Mouse (Mus musculus) layer of hippocampus, postnatal 25 days (tissue): ENCODE measurements at regions not wholly inside any gene's neighbourhood (a gene's known extent, or its start where the extent isn't known, plus 50 kb on each side); places are given as distances from the start of the nearest gene placed in this dataset.

Source experiments
- DNase-seq, 2 experiments: peaks; one replicate each; pipeline ENCODE4 v3.0.0; 2022; ENCODE audit warnings: mixed read lengths in 2 of 2, low spot score in 1 of 2; ENCODE audit errors: extremely low spot score in 1 of 2
- microRNA-seq, 2 experiments: library from miRNA; unstranded; fragments of <30 nt; microRNA quantifications; one replicate each; pipeline ENCODE4 v1.2.0; 2021

DNA sequence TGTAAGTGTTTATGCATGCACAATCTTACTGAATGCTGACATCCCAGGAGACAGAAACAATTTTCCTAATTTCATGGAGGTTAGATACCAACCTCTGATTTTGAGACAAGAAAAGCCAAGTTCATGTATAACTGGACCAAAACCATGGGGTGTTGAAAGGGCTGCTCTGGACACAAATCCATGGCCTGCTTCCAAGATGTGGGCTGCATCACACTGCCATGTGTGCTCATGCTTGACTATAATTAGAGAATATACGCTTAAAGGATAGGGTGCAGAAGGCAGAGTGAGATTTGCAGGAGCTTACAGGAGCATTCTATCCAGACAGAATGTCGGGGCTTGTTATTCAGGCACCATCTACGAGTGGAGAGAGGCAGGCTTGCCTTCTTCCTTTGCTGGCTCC is 64.8 kb upstream of the Runx1 start:
- no peak for DNase-seq

GRCm38 (mm10) chr16:92889537-92889936 is 63.6 kb upstream of the Runx1 start:
- DNase-seq, result no peak

DNA sequence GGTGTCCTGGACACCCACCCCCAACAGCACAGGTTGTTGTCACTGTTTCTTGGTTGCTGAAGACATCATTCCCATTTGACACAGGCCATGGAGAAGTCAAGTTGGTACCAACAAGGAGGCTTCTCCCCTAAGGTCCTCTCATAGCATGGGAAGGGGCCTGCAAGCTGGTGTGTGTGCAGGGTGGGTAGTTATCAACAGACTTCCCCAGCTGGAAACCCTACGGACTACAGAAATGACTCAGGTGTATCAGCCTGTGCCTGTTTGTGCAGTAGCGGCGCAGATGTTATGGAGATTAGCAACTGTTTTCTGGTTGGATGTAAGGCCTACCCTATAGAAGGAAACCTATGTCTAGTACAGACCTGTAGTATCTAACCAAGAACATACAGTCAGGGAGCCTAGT is 60.3 kb upstream of the Runx1 start:
- no peak for DNase-seq

GRCm38 (mm10) chr16:92883821-92884272 is 57.9 kb upstream of the Runx1 start:
- DNase-seq, result no peak

DNA sequence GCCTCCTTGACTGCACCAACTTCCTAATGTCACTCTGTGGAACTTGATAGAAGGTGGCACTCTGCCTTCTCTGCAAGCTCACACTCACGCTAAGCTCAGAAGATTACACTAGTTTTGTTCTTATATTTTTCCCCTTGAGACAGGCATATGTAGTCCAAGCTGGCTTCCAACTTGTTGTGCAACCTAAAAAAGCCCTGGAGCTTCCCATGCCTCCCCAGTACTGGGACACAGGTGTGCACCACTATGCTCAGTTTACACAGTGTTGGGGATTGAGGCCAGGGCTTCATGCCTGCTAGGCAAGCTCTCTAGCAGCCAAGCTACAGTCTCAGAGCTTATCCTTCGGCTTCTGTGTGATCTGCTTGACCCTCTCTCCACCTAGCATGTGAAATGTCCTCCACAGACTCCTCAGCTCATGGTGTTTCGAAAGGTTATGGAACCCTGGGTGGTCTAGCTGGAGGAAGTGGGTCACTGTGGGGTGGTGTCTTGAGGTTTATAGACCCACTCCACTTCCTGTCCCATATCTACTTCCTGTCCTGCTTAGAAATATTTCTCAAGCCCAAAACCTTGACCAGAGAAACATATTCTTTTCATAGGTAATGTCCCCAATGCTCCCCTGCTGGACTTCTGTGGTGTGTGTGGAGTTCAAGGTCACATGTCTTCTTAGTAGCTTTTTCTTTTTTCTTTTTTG is 54.6 kb upstream of the Runx1 start:
- DNase-seq, result no peak

GRCm38 (mm10) chr16:92878081-92878480 is 52.1 kb upstream of the Runx1 start:
- DNase-seq, result no peak

Small RNA genes in the stretch of these regions (microRNA-seq; reads per million reads assigned to microRNA genes)
- gene Gm28003 (0 reads per million in 2 experiments), gene Mir802 (0 reads per million in 2 experiments)
